Mouse (Mus musculus) megakaryocyte, embryonic 14.5 days (primary cell): ENCODE results near the gene Spata2. TPM values are rescaled to one million over a fixed set of nuclear protein-coding genes. Genes with fewer than 3 reads are reported as not detected.

Source experiments
- H3K27me3 ChIP-seq: replicated peaks from 2 replicates; pipeline ENCODE3; 2012; ENCODE audit warnings: inconsistent platforms
- H3K36me3 ChIP-seq: replicated peaks from 2 replicates; pipeline ENCODE3; 2012; ENCODE audit warnings: low read length, inconsistent platforms, mixed read lengths
- H3K4me1 ChIP-seq: 2 replicates; pipeline ENCODE4 v1.6.1; 2012; ENCODE audit warnings: inconsistent platforms
- H3K4me3 ChIP-seq: replicated peaks from 2 replicates; pipeline ENCODE3; 2012; ENCODE audit warnings: moderate library complexity, mild to moderate bottlenecking, inconsistent platforms
- H3K9me3 ChIP-seq: 2 replicates; pipeline ENCODE4 v1.6.1; 2012; ENCODE audit warnings: inconsistent platforms
- FLI1 ChIP-seq: IDR thresholded peaks from 2 replicates; pipeline ENCODE4 v1.6.1; 2012; ENCODE audit warnings: low read length, inconsistent platforms, mixed read lengths
- GATA1 ChIP-seq: IDR thresholded peaks from 3 replicates; pipeline ENCODE4 v1.6.1; 2012; ENCODE audit warnings: mixed read lengths, low read length, inconsistent platforms, borderline replicate concordance
- polyA plus RNA-seq: library from polyadenylated mRNA; stranded (reverse); fragments of >175 nt; gene quantifications from 2 replicates; pipeline ENCODE4 v1.2.3, GENCODE M21; 2012; ENCODE audit warnings: low replicate concordance; ENCODE audit not compliant: insufficient read depth

The Spata2 gene
- polyA plus RNA-seq, 1 experiment: 10.0 TPM

- peaks cover 16% of the 10 kb centered on the region for H3K9me3 ChIP-seq
- H3K4me1 ChIP-seq: peaks cover 15% of the 10 kb centered on the region; the same call in 1 of the 2 replicates
- no peak overlapping the region for H3K4me3 ChIP-seq
- H3K27me3 ChIP-seq: no peaks in the 10 kb centered on the region
- peaks cover 92% of the 10 kb centered on the region for H3K36me3 ChIP-seq
- TF ChIP-seq FLI1 (no peak), GATA1 (no peak)
These were observed 57.1 kb downstream of the Spata2 start for GRCm38 (mm10) chr2:167435631-167436030.

GRCm38 (mm10) chr2:167434570-167434969 lies 58.1 kb downstream of the Spata2 start:
- Histone ChIP-seq H3K4me3 (no peak overlapping the region), H3K27me3 (no peaks in the 10 kb centered on the region), H3K36me3 (peaks cover 87% of the 10 kb centered on the region), H3K9me3 (peaks cover 13% of the 10 kb centered on the region), H3K4me1 (peaks cover 15% of the 10 kb centered on the region; the same call in 1 of the 2 replicates)
- TF ChIP-seq FLI1 (no peak), GATA1 (no peak)

- TF ChIP-seq FLI1 (no peak), GATA1 (no peak)
- no peaks in the 10 kb centered on the region for H3K27me3 ChIP-seq
- H3K4me1 ChIP-seq: peaks cover 11% of the 10 kb centered on the region; the same call in 1 of the 2 replicates
- H3K36me3 ChIP-seq: peaks cover 88% of the 10 kb centered on the region
- no peak overlapping the region for H3K4me3 ChIP-seq
- no peaks in the 10 kb centered on the region for H3K9me3 ChIP-seq
These were observed 61.3 kb downstream of the Spata2 start for GRCm38 (mm10) chr2:167431418-167431776.

Other genes starting within 250 kb of the Spata2 start
- gene B4galt5, start 143.7 kb downstream of the Spata2 start, polyA plus RNA-seq: 3.7 and 4.1 TPM in 2 replicates
- gene Slc9a8, start 71.2 kb downstream of the Spata2 start, polyA plus RNA-seq: 3.4 and 4.4 TPM in 2 replicates
- gene Rnf114, start 242 bp downstream of the Spata2 start, polyA plus RNA-seq: 4.0 and 26.3 TPM in 2 replicates
- gene Snai1, start 45.3 kb upstream of the Spata2 start, polyA plus RNA-seq: 1.4 and 5.0 TPM in 2 replicates
- 314 and 1,236 TPM in 2 replicates for gene Ube2v1, start 139.2 kb upstream of the Spata2 start, polyA plus RNA-seq
- gene Gm20431, start 168.6 kb upstream of the Spata2 start, polyA plus RNA-seq: not detected in 2 replicates
- 372 and 610 TPM in 2 replicates for gene Cebpb, start 196.0 kb upstream of the Spata2 start, polyA plus RNA-seq
- 164 and 173 TPM in 2 replicates for gene Tmem189, start 196.9 kb upstream of the Spata2 start, polyA plus RNA-seq